Mouse (Mus musculus): ENCODE measurements around the gene Myl6. TPM values are rescaled to one million over a fixed set of nuclear protein-coding genes. Genes with fewer than 3 reads are reported as not detected.

The Myl6 gene
- polyA plus RNA-seq (2015; fragmentation: Illumina TruSeq; extraction: RNeasy Lipid Tissue Mini Kit (QIAGEN cat#74804); ENCODE audit: insufficient read depth, low replicate concordance): 874 TPM

DNA sequence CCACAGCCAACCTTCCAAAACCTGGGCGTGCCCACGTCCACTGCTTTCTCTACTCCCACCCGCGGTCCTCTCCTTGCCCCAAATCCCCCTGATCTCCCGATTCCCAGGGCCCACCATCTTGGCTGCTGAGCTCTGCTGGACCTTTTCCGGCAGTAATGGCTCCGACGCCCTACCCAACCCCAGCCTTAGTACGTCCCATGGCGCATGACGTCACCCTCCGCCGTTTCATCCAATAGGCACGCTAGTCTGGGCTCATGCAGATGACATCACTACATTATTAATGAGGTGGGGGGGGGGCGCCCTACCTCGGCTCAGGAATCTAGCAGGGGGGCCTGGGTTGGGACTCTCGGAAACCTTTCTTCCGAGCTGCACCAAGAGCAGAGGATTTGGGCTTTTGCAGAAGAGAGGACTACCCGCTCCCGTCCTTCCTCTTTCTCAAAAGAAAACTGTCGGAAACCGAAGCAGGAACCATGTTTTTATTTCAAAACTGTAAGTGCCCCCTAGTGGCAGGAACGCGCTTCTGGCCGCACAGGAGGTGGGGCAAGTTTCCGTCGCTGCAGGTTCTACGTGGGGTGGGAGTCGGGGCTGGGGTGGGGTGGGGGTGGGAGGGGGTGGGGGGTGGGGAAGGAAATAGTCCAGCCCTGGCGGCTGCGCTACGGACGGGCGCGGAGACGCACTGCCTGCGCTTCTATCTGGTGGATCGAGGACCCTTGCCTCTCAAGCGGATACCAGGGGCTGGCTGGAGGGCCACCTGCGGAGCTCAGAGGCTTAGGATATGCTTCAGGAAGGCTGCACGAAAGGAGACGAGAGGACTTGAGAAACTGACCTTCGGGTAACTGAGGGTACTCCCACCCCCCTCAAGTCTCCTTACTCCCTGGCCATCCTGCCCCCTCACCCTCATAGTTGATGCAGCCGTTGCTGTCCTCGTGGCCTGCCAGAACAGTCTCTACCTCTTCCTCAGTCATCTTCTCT lies at the start of gene Myl6:
TSS of gene Myl6 (minus strand) at position 451 of the 972 bp plus-strand sequence.

DNA sequence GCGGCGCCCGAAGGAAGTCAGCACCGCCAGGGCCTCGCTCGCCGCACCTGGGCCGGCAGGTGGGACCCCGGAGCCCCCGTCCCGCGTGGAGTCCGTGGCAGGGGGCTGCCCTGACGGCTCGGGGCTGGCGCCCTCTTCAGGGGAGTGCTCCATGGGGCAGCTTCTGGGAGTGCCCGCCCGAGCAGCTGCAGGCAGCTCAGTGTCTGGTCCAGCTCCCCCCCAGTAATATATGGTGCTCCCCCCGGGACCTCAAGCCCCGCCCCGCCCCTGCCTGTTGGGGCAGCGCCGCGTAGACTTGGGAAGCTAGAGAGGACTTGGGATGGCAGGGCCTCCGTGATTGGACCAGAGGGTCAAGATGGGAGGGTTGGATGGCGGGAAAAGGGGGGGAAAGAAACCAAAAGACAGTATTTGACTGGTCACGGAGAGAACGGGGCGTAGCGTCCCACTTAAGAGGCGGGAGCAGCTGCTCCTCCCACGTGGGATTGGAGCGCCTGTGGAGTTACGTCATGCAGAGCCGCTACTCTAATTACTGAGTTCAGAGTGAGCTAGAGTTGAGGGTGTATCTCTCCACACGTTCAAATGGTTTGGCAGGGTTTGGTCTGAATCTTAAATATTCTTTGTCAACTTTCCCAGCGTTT lies 31.8 kb upstream of the Myl6 start, which contains the start of gene Esyt1:
TSS of gene Esyt1 (minus strand) at position 201 of the 638 bp plus-strand sequence.

DNA sequence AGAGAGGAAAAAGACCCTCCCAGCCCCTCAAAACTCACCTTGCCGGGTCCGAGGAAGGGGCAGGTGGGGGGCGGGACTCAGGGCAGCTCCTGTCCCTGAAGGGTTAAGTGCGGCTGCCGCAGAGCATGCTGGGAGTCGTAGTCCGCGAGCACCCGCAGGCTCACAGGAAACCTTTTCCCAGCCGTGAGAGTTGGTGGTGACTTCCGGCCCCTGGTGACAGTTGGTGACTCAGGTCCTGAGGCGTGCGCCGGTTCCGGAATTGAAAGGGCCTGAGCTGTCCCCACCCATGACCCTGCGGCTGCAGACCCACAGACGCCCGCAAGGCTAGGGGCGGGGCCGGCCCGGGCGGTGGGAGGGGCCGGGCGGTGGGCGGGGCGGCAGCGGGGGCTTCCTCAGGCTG lies 4.6 kb upstream of the Myl6 start, which contains the start of gene Myl6b:
TSS of gene Myl6b (minus strand) at position 96 of the 400 bp plus-strand sequence.

DNA sequence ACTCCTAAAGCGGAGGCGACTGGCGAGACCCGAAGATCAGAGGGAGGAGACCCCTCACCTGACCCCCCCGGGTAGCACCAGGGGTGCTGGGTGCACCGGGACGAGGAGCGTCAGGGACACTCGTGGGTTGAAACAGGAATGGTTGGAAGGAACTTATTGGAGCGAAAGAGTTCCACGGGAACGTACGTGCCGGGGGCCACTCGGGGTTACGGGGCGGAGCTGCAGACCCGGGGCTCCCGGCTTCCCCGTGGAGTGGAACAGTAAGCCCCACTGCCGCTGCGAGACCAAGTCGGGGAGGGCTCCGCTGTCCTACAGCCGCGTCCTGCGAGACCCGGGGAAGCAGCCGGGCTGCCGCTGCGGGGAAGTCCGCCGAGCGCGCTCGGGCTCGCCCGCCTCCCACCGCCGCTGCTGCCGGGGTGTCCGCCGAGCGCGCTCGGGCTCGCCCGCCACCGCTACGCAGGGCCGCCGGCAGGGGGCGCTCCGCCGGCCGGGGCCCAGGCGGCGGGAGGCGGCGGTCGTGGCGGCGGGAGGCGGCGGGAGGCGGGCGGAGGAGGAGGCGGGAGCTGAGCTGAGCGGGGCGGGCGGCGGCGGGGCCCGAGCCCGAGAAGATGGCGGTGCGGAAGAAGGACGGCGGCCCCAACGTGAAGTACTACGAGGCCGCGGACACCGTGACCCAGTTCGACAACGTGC lies 35.1 kb downstream of the Myl6 start, which contains the start of gene Smarcc2:
TSS of gene Smarcc2 (plus strand) at position 530 of the 690 bp plus-strand sequence.

Other genes with a start within 250 kb of the Myl6 start
- gene Apon, start 240.0 kb downstream of the Myl6 start, polyA plus RNA-seq (2015; fragmentation: Illumina TruSeq; extraction: RNeasy Lipid Tissue Mini Kit (QIAGEN cat#74804); ENCODE audit: insufficient read depth, low replicate concordance): 0.28 TPM
- gene Apof, start 225.5 kb downstream of the Myl6 start, polyA plus RNA-seq (2015; fragmentation: Illumina TruSeq; extraction: RNeasy Lipid Tissue Mini Kit (QIAGEN cat#74804); ENCODE audit: insufficient read depth, low replicate concordance): 1.3 TPM
- gene Stat2, start 223.6 kb downstream of the Myl6 start, polyA plus RNA-seq (2015; fragmentation: Illumina TruSeq; extraction: RNeasy Lipid Tissue Mini Kit (QIAGEN cat#74804); ENCODE audit: insufficient read depth, low replicate concordance): 74.1 TPM
- not detected for gene Il23a, start 195.4 kb downstream of the Myl6 start, polyA plus RNA-seq (2015; fragmentation: Illumina TruSeq; extraction: RNeasy Lipid Tissue Mini Kit (QIAGEN cat#74804); ENCODE audit: insufficient read depth, low replicate concordance)
- 44.8 TPM for gene Pan2, start 190.8 kb downstream of the Myl6 start, polyA plus RNA-seq (2015; fragmentation: Illumina TruSeq; extraction: RNeasy Lipid Tissue Mini Kit (QIAGEN cat#74804); ENCODE audit: insufficient read depth, low replicate concordance)
- 58.8 TPM for gene Cnpy2, start 171.7 kb downstream of the Myl6 start, polyA plus RNA-seq (2015; fragmentation: Illumina TruSeq; extraction: RNeasy Lipid Tissue Mini Kit (QIAGEN cat#74804); ENCODE audit: insufficient read depth, low replicate concordance)
- gene Cs, start 156.4 kb downstream of the Myl6 start, polyA plus RNA-seq (2015; fragmentation: Illumina TruSeq; extraction: RNeasy Lipid Tissue Mini Kit (QIAGEN cat#74804); ENCODE audit: insufficient read depth, low replicate concordance): 121 TPM
- 42.0 TPM for gene Coq10a, start 125.1 kb downstream of the Myl6 start, polyA plus RNA-seq (2015; fragmentation: Illumina TruSeq; extraction: RNeasy Lipid Tissue Mini Kit (QIAGEN cat#74804); ENCODE audit: insufficient read depth, low replicate concordance)
- 35.0 TPM for gene Ankrd52, start 117.0 kb downstream of the Myl6 start, polyA plus RNA-seq (2015; fragmentation: Illumina TruSeq; extraction: RNeasy Lipid Tissue Mini Kit (QIAGEN cat#74804); ENCODE audit: insufficient read depth, low replicate concordance)
- not detected for gene Slc39a5, start 92.9 kb downstream of the Myl6 start, polyA plus RNA-seq (2015; fragmentation: Illumina TruSeq; extraction: RNeasy Lipid Tissue Mini Kit (QIAGEN cat#74804); ENCODE audit: insufficient read depth, low replicate concordance)
- gene Nabp2, start 82.7 kb downstream of the Myl6 start, polyA plus RNA-seq (2015; fragmentation: Illumina TruSeq; extraction: RNeasy Lipid Tissue Mini Kit (QIAGEN cat#74804); ENCODE audit: insufficient read depth, low replicate concordance): 48.3 TPM
- gene Rnf41, start 82.5 kb downstream of the Myl6 start, polyA plus RNA-seq (2015; fragmentation: Illumina TruSeq; extraction: RNeasy Lipid Tissue Mini Kit (QIAGEN cat#74804); ENCODE audit: insufficient read depth, low replicate concordance): 25.2 TPM
- gene Smarcc2, start 34.9 kb downstream of the Myl6 start, polyA plus RNA-seq (2015; fragmentation: Illumina TruSeq; extraction: RNeasy Lipid Tissue Mini Kit (QIAGEN cat#74804); ENCODE audit: insufficient read depth, low replicate concordance): 93.2 TPM
- gene Myl6b, start 4.5 kb upstream of the Myl6 start, polyA plus RNA-seq (2015; fragmentation: Illumina TruSeq; extraction: RNeasy Lipid Tissue Mini Kit (QIAGEN cat#74804); ENCODE audit: insufficient read depth, low replicate concordance): 0.25 TPM
- gene Esyt1, start 31.7 kb upstream of the Myl6 start, polyA plus RNA-seq (2015; fragmentation: Illumina TruSeq; extraction: RNeasy Lipid Tissue Mini Kit (QIAGEN cat#74804); ENCODE audit: insufficient read depth, low replicate concordance): 82.6 TPM
- gene Zc3h10, start 53.6 kb upstream of the Myl6 start, polyA plus RNA-seq (2015; fragmentation: Illumina TruSeq; extraction: RNeasy Lipid Tissue Mini Kit (QIAGEN cat#74804); ENCODE audit: insufficient read depth, low replicate concordance): 10.0 TPM
- gene Rpl41, start 55.2 kb upstream of the Myl6 start, polyA plus RNA-seq (2015; fragmentation: Illumina TruSeq; extraction: RNeasy Lipid Tissue Mini Kit (QIAGEN cat#74804); ENCODE audit: insufficient read depth, low replicate concordance): 904 TPM
- 149 TPM for gene Pa2g4, start 71.8 kb upstream of the Myl6 start, polyA plus RNA-seq (2015; fragmentation: Illumina TruSeq; extraction: RNeasy Lipid Tissue Mini Kit (QIAGEN cat#74804); ENCODE audit: insufficient read depth, low replicate concordance)
- 2.2 TPM for gene Erbb3, start 95.5 kb upstream of the Myl6 start, polyA plus RNA-seq (2015; fragmentation: Illumina TruSeq; extraction: RNeasy Lipid Tissue Mini Kit (QIAGEN cat#74804); ENCODE audit: insufficient read depth, low replicate concordance)
- gene Rps26, start 132.6 kb upstream of the Myl6 start, polyA plus RNA-seq (2015; fragmentation: Illumina TruSeq; extraction: RNeasy Lipid Tissue Mini Kit (QIAGEN cat#74804); ENCODE audit: insufficient read depth, low replicate concordance): 387 TPM
- gene Ikzf4, start 151.8 kb upstream of the Myl6 start, polyA plus RNA-seq (2015; fragmentation: Illumina TruSeq; extraction: RNeasy Lipid Tissue Mini Kit (QIAGEN cat#74804); ENCODE audit: insufficient read depth, low replicate concordance): 1.4 TPM
- gene Suox, start 179.9 kb upstream of the Myl6 start, polyA plus RNA-seq (2015; fragmentation: Illumina TruSeq; extraction: RNeasy Lipid Tissue Mini Kit (QIAGEN cat#74804); ENCODE audit: insufficient read depth, low replicate concordance): 11.8 TPM
- 110 TPM for gene Rab5b, start 202.1 kb upstream of the Myl6 start, polyA plus RNA-seq (2015; fragmentation: Illumina TruSeq; extraction: RNeasy Lipid Tissue Mini Kit (QIAGEN cat#74804); ENCODE audit: insufficient read depth, low replicate concordance)
- 0.30 TPM for gene Pmel, start 210.1 kb upstream of the Myl6 start, polyA plus RNA-seq (2015; fragmentation: Illumina TruSeq; extraction: RNeasy Lipid Tissue Mini Kit (QIAGEN cat#74804); ENCODE audit: insufficient read depth, low replicate concordance)
- gene Cdk2, start 210.9 kb upstream of the Myl6 start, polyA plus RNA-seq (2015; fragmentation: Illumina TruSeq; extraction: RNeasy Lipid Tissue Mini Kit (QIAGEN cat#74804); ENCODE audit: insufficient read depth, low replicate concordance): 64.5 TPM

Data from spleen, adult 10 weeks (tissue).